6 mouse cellular contexts compared by ENCODE assay signal in genomic region chr11:72974995-72975503, GRCm38 (mm10).
"Had no signal": no experiment of that assay in that cellular context is flagged by ENCODE, and none has a peak within 500 bp of the region (broad histone marks: within the 10 kb centered on the region; RNA-seq: fewer than 3 reads in every experiment).

No protein-coding gene starts in this region.

- DNase-seq: kidney, postnatal 25 days; liver, embryonic 13.5 days; lung, adult 18-20 months; lung, postnatal 36 days; right cerebral cortex, postnatal 25 days; thymus, postnatal 4 days had no signal
